In the genomic region with DNA sequence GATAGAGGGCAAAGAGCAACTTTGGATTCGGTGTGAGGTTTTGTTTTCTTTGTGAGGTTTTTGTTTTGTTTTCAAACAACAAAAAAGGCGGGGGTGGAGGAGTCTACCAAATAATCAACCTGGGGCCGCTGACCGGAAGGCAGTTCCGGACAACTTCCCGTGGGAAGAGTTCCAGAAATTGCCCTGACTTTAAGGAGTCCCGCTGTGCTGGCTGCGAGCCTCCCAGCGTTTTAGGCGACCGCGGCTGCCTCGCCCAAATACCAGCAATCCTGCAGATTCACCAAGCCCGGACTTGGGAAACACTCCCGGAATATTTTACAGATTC, we compare ENCODE assay signal across 7 mouse cellular contexts. TPM values are rescaled to one million over a fixed set of nuclear protein-coding genes. Genes with fewer than 3 reads are reported as not detected.
DNase-seq lines count a peak whose midpoint lies in the region; ATAC-seq and TF ChIP-seq lines count a peak whose summit lies in the region.

No protein-coding gene starts in this region.

- no peak overlapping the region for H3K27ac ChIP-seq in forebrain, embryonic 12.5 days
- no peak overlapping the region for H3K27ac ChIP-seq in hindbrain, embryonic 14.5 days
- H3K27ac ChIP-seq in liver, embryonic 12.5 days, result no peak overlapping the region
- H3K27ac ChIP-seq in neural tube, embryonic 15.5 days (replicated peaks), result peak overlapping the region; percentile 69

- DNase-seq in ES-CJ7 (ENCODE audit: low read depth, low spot score), result peak; percentile 72
- peak; percentile 49 for DNase-seq in hindbrain, embryonic 14.5 days (ENCODE audit: low spot score)
- no peak for DNase-seq in right cerebral cortex, adult 2 months (ENCODE audit: low spot score in 2 of 2)

- no peak for ATAC-seq in forebrain, embryonic 12.5 days (ENCODE audit: low FRiP score)
- no peak for ATAC-seq in hindbrain, embryonic 14.5 days (ENCODE audit: low FRiP score)
- no peak for ATAC-seq in liver, embryonic 12.5 days
- ATAC-seq in neural tube, embryonic 15.5 days (ENCODE audit: low FRiP score), result no peak

- H3K79me3 ChIP-seq in C2C12 (ENCODE audit: low read depth), result no peaks in the 10 kb centered on the region

- H3K9ac ChIP-seq in forebrain, embryonic 12.5 days, result peak overlapping the region; percentile 45; the same call in 1 of the 2 replicates
- peak overlapping the region; percentile 44; the same call in 1 of the 2 replicates for H3K9ac ChIP-seq in hindbrain, embryonic 14.5 days
- peak overlapping the region; percentile 59 for H3K9ac ChIP-seq in liver, embryonic 12.5 days
- H3K9ac ChIP-seq in neural tube, embryonic 15.5 days (replicated peaks), result peak overlapping the region; percentile 48

- H3K9me3 ChIP-seq in forebrain, embryonic 12.5 days, result no peaks in the 10 kb centered on the region
- no peaks in the 10 kb centered on the region for H3K9me3 ChIP-seq in hindbrain, embryonic 14.5 days (ENCODE audit: control insufficient read depth, low read length)
- H3K9me3 ChIP-seq in liver, embryonic 12.5 days (replicated peaks), result no peaks in the 10 kb centered on the region
- H3K9me3 ChIP-seq in neural tube, embryonic 15.5 days (replicated peaks), result no peaks in the 10 kb centered on the region

- peaks cover 65% of the 10 kb centered on the region for H3K27me3 ChIP-seq in C2C12 (ENCODE audit: control insufficient read depth, insufficient read depth, insufficient read length)
- peaks cover 83% of the 10 kb centered on the region for H3K27me3 ChIP-seq in forebrain, embryonic 12.5 days
- H3K27me3 ChIP-seq in hindbrain, embryonic 14.5 days (ENCODE audit: control insufficient read depth, insufficient read depth, low read length), result peaks cover 79% of the 10 kb centered on the region
- H3K27me3 ChIP-seq in liver, embryonic 12.5 days (replicated peaks), result peaks cover 48% of the 10 kb centered on the region
- H3K27me3 ChIP-seq in neural tube, embryonic 15.5 days (replicated peaks), result peaks cover 88% of the 10 kb centered on the region

- H3K79me2 ChIP-seq in C2C12 (ENCODE audit: control insufficient read depth, insufficient read depth), result no peaks in the 10 kb centered on the region

- no peaks in the 10 kb centered on the region for H3K36me3 ChIP-seq in C2C12 (ENCODE audit: control insufficient read depth, insufficient read depth)
- no peaks in the 10 kb centered on the region for H3K36me3 ChIP-seq in forebrain, embryonic 12.5 days (replicated peaks)
- no peaks in the 10 kb centered on the region for H3K36me3 ChIP-seq in hindbrain, embryonic 14.5 days (replicated peaks; ENCODE audit: control insufficient read depth, insufficient read depth)
- no peaks in the 10 kb centered on the region for H3K36me3 ChIP-seq in liver, embryonic 12.5 days
- H3K36me3 ChIP-seq in neural tube, embryonic 15.5 days, result no peaks in the 10 kb centered on the region

- no peak overlapping the region for H3ac ChIP-seq in C2C12 (ENCODE audit: control insufficient read depth, insufficient read length, low read depth)

- H3K4me2 ChIP-seq in forebrain, embryonic 12.5 days, result peak overlapping the region; percentile 91
- peak overlapping the region; percentile 82 for H3K4me2 ChIP-seq in hindbrain, embryonic 14.5 days (replicated peaks)
- peak overlapping the region; percentile 89 for H3K4me2 ChIP-seq in liver, embryonic 12.5 days
- peak overlapping the region; percentile 86 for H3K4me2 ChIP-seq in neural tube, embryonic 15.5 days

- TF ChIP-seq CTCF in C2C12 (IDR thresholded peaks at IDR 0.05; ENCODE audit: control insufficient read depth, insufficient read depth, insufficient read length), result no peak

- peak overlapping the region; percentile 18 for H3K4me3 ChIP-seq in C2C12 (ENCODE audit: insufficient read depth, poor library complexity, severe bottlenecking)
- H3K4me3 ChIP-seq in forebrain, embryonic 12.5 days (replicated peaks), result peak overlapping the region; percentile 46
- H3K4me3 ChIP-seq in hindbrain, embryonic 14.5 days (replicated peaks; ENCODE audit: low read length), result peak overlapping the region; percentile 36
- H3K4me3 ChIP-seq in liver, embryonic 12.5 days, result peak overlapping the region; percentile 62
- H3K4me3 ChIP-seq in neural tube, embryonic 15.5 days (replicated peaks), result peak overlapping the region; percentile 42

- H3K4me1 ChIP-seq in forebrain, embryonic 12.5 days, result peaks cover 30% of the 10 kb centered on the region
- H3K4me1 ChIP-seq in hindbrain, embryonic 14.5 days (replicated peaks; ENCODE audit: control insufficient read depth, insufficient read depth, low read length), result peaks cover 9% of the 10 kb centered on the region; the same call in 1 of the 2 replicates
- H3K4me1 ChIP-seq in liver, embryonic 12.5 days, result peaks cover 75% of the 10 kb centered on the region
- H3K4me1 ChIP-seq in neural tube, embryonic 15.5 days, result peaks cover 25% of the 10 kb centered on the region

- WGBS in forebrain, embryonic 12.5 days, result 1% methylated on average over 15 of the region's 15 CpGs
- under 1% methylated on average over 15 of the region's 15 CpGs for WGBS in hindbrain, embryonic 14.5 days
- under 1% methylated on average over 15 of the region's 15 CpGs for WGBS in liver, embryonic 12.5 days (ENCODE audit: insufficient replicate concordance)
- under 1% methylated on average over 15 of the region's 15 CpGs for WGBS in neural tube, embryonic 15.5 days

TF ChIP-seq in C2C12, 6 proteins besides CTCF, POLR2A, EP300 and RAD21:
- TF ChIP-seq MYOD1 (IDR thresholded peaks at IDR 0.05; ENCODE audit: control insufficient read depth, insufficient read length, low read depth) (no peak), MYOG (IDR thresholded peaks at IDR 0.05; ENCODE audit: control insufficient read depth, extremely low read depth, insufficient read length) (no peak), MAX (IDR thresholded peaks at IDR 0.05) (no peak), FOSL1 (IDR thresholded peaks at IDR 0.05; ENCODE audit: insufficient read depth, low read length, poor library complexity, severe bottlenecking) (no peak), USF1 (IDR thresholded peaks at IDR 0.05; ENCODE audit: low read depth) (no peak), CEBPB (IDR thresholded peaks at IDR 0.05; ENCODE audit: low read depth) (no peak)
TF ChIP-seq in C2C12: peak in this region for 0.

RNA-seq across cellular contexts. Expression of gene Rnf220, which starts 13.0 kb away (rescaled TPM):
- polyA plus RNA-seq in C2C12 (2012; fragmentation: generic; extraction: Trizol), result 61.2 TPM
- polyA plus RNA-seq in forebrain, embryonic 12.5 days (2016; fragmentation: Nextera tagmentation; extraction: Ambion mirVana), result 116 and 118 TPM in 2 replicates
- 87.8 and 94.0 TPM in 2 replicates for polyA plus RNA-seq in hindbrain, embryonic 14.5 days (2014; fragmentation: Nextera tagmentation; extraction: Ambion mirVana)
- polyA plus RNA-seq in liver, embryonic 12.5 days (2016; fragmentation: Nextera tagmentation; extraction: Ambion mirVana), result 55.5 and 55.9 TPM in 2 replicates
- polyA plus RNA-seq in neural tube, embryonic 15.5 days (2015; fragmentation: Nextera tagmentation; extraction: Ambion mirVana), result 95.6 and 95.8 TPM in 2 replicates

Comparison
In these comparisons a context has a peak if more than half of its experiments do, and no peak if none do; other contexts are left out.
1. DNase-seq: peak in ES-CJ7 (single experiment) and hindbrain, embryonic 14.5 days (single experiment); none in right cerebral cortex, adult 2 months (0 of 2).
2. Peak in every context shown above with its lines, with median percentiles within 50 percentile points of each other: H3K4me3 ChIP-seq, H3K4me2 ChIP-seq and H3K9ac ChIP-seq.